Mouse (Mus musculus) midbrain, embryonic 12.5 days (tissue): ENCODE measurements around the gene Slc46a1. TPM values are rescaled to one million over a fixed set of nuclear protein-coding genes. Genes with fewer than 3 reads are reported as not detected.

ENCODE experiments used
- ATAC-seq: fragments of 200-750 bp; cut with Nextera tagmentation; 2 replicates; pipeline ENCODE4 v1.8.0; 2017; ENCODE audit warnings: low read depth, moderate TSS enrichment, moderate library complexity; ENCODE audit not compliant: low FRiP score
- H3K27ac ChIP-seq: fragments of 300-500 bp; sonication (generic); replicated peaks from 2 replicates; pipeline ENCODE4 v1.5.1; 2016; ENCODE audit warnings: mild to moderate bottlenecking
- H3K27me3 ChIP-seq: fragments of 300-500 bp; sonication (generic); 2 replicates; pipeline ENCODE4 v1.6.1; 2016; ENCODE audit warnings: mild to moderate bottlenecking
- H3K36me3 ChIP-seq: fragments of 300-500 bp; sonication (generic); 2 replicates; pipeline ENCODE4 v1.6.1; 2016
- H3K4me1 ChIP-seq: fragments of 300-500 bp; sonication (generic); 2 replicates; pipeline ENCODE4 v1.6.1; 2016
- H3K4me2 ChIP-seq: fragments of 300-500 bp; sonication (generic); replicated peaks from 2 replicates; pipeline ENCODE4 v1.6.1; 2016; ENCODE audit warnings: mild to moderate bottlenecking, moderate library complexity
- H3K4me3 ChIP-seq: fragments of 300-500 bp; sonication (generic); 2 replicates; pipeline ENCODE4 v1.5.1; 2016; ENCODE audit warnings: mild to moderate bottlenecking
- H3K9ac ChIP-seq: fragments of 300-500 bp; sonication (generic); replicated peaks from 2 replicates; pipeline ENCODE4 v1.6.1; 2016; ENCODE audit warnings: mild to moderate bottlenecking, moderate library complexity
- H3K9me3 ChIP-seq: fragments of 300-500 bp; sonication (generic); 2 replicates; pipeline ENCODE4 v1.6.1; 2016; ENCODE audit warnings: mild to moderate bottlenecking
- WGBS: fragments of 180-500 bp; shearing (Covaris S2); methylation state at CpG from one replicate; pipeline ENCODE4 v1.1.7; 2016; 5-methylcytosine and 5-hydroxymethylcytosine counted together
- polyA plus RNA-seq: library from polyadenylated mRNA; unstranded; fragments of >200 nt; fragmentation: Nextera tagmentation; extraction: Ambion mirVana; gene quantifications from 2 replicates; pipeline ENCODE4 v1.2.1, GENCODE M21; 2016

The Slc46a1 gene
- polyA plus RNA-seq, 1 experiment from 2014 or later, result 17.8 TPM

- no peak overlapping the region for H3K4me3 ChIP-seq
- no peaks in the 10 kb centered on the region for H3K36me3 ChIP-seq
- H3K4me2 ChIP-seq, result no peak overlapping the region
- H3K27me3 ChIP-seq, result no peaks in the 10 kb centered on the region
- H3K9ac ChIP-seq, result no peak overlapping the region
- 76% methylated on average over 1 of the region's 1 CpGs for whole genome bisulfite sequencing
- peaks cover 4% of the 10 kb centered on the region; the same call in 1 of the 2 replicates for H3K9me3 ChIP-seq
- ATAC-seq, result no peak
- H3K4me1 ChIP-seq, result peaks cover 12% of the 10 kb centered on the region
- no peak overlapping the region for H3K27ac ChIP-seq
Measured at GRCm38 (mm10) chr11:78461894-78462293, 3.6 kb upstream of the Slc46a1 start.

- ATAC-seq, result no peak
- Histone ChIP-seq H3K4me2 (no peak overlapping the region), H3K27me3 (no peaks in the 10 kb centered on the region), H3K9ac (no peak overlapping the region), H3K36me3 (no peaks in the 10 kb centered on the region), H3K4me1 (peaks cover 12% of the 10 kb centered on the region), H3K4me3 (no peak overlapping the region), H3K27ac (no peak overlapping the region), H3K9me3 (peaks cover 4% of the 10 kb centered on the region; the same call in 1 of the 2 replicates)
- 84% methylated on average over 5 of the region's 5 CpGs for whole genome bisulfite sequencing
Measured at GRCm38 (mm10) chr11:78462669-78463068, 2.8 kb upstream of the Slc46a1 start.

- no peak for ATAC-seq
- Histone ChIP-seq H3K36me3 (no peaks in the 10 kb centered on the region), H3K4me2 (no peak overlapping the region), H3K9ac (no peak overlapping the region), H3K4me1 (peaks cover 12% of the 10 kb centered on the region), H3K9me3 (peaks cover 4% of the 10 kb centered on the region; the same call in 1 of the 2 replicates), H3K4me3 (no peak overlapping the region), H3K27ac (no peak overlapping the region), H3K27me3 (no peaks in the 10 kb centered on the region)
- WGBS, result 73% methylated on average over 13 of the region's 13 CpGs
Measured at GRCm38 (mm10) chr11:78463286-78464036, 2.0 kb upstream of the Slc46a1 start.

- Histone ChIP-seq H3K4me3 (peak overlapping the region; percentile 77), H3K9me3 (peaks cover 4% of the 10 kb centered on the region; the same call in 1 of the 2 replicates), H3K27me3 (no peaks in the 10 kb centered on the region), H3K9ac (peak overlapping the region; percentile 84; the same call in 1 of the 2 replicates), H3K27ac (no peak overlapping the region), H3K4me1 (peaks cover 12% of the 10 kb centered on the region), H3K4me2 (peak overlapping the region; percentile 94), H3K36me3 (0 out of 2 replicates have a peak, but pooled peaks cover 3% of the 10 kb centered on the region)
- 27% methylated on average over 9 of the region's 9 CpGs for WGBS
- 0 out of 2 replicates have a peak, but pooled peaks have one; percentile 27 for ATAC-seq
Measured at GRCm38 (mm10) chr11:78465116-78465515, 381 bp upstream of the Slc46a1 start.

GRCm38 (mm10) chr11:78466242-78466912 lies 880 bp downstream of the Slc46a1 start:
- peak overlapping the region; percentile 84 for H3K9ac ChIP-seq
- H3K4me3 ChIP-seq, result peak overlapping the region; percentile 77
- 0 out of 2 replicates have a peak, but pooled peaks cover 3% of the 10 kb centered on the region for H3K36me3 ChIP-seq
- peak; percentile 27; the same call in 1 of the 2 replicates for ATAC-seq
- H3K4me1 ChIP-seq, result peaks cover 12% of the 10 kb centered on the region
- no peaks in the 10 kb centered on the region for H3K27me3 ChIP-seq
- peaks cover 4% of the 10 kb centered on the region; the same call in 1 of the 2 replicates for H3K9me3 ChIP-seq
- WGBS, result 55% methylated on average over 23 of the region's 23 CpGs
- H3K4me2 ChIP-seq, result peak overlapping the region; percentile 94
- no peak overlapping the region for H3K27ac ChIP-seq

GRCm38 (mm10) chr11:78467515-78467914 lies 2.0 kb downstream of the Slc46a1 start:
- Histone ChIP-seq H3K9ac (no peak overlapping the region), H3K4me3 (no peak overlapping the region), H3K27me3 (no peaks in the 10 kb centered on the region), H3K4me1 (peaks cover 12% of the 10 kb centered on the region), H3K36me3 (peaks cover 10% of the 10 kb centered on the region; the same call in 1 of the 2 replicates), H3K27ac (no peak overlapping the region), H3K4me2 (no peak overlapping the region), H3K9me3 (no peaks in the 10 kb centered on the region)
- no peak for ATAC-seq
- 87% methylated on average over 7 of the region's 7 CpGs for WGBS

- ATAC-seq, result no peak
Measured at GRCm38 (mm10) chr11:78467932-78468331, 2.4 kb downstream of the Slc46a1 start.

GRCm38 (mm10) chr11:78471326-78472103 lies 6.0 kb downstream of the Slc46a1 start:
- H3K4me1 ChIP-seq, result peaks cover 1% of the 10 kb centered on the region
- H3K4me2 ChIP-seq, result no peak overlapping the region
- WGBS, result 92% methylated on average over 10 of the region's 10 CpGs
- H3K4me3 ChIP-seq, result no peak overlapping the region
- no peak overlapping the region for H3K27ac ChIP-seq
- no peak overlapping the region for H3K9ac ChIP-seq
- H3K36me3 ChIP-seq, result peaks cover 32% of the 10 kb centered on the region
- H3K9me3 ChIP-seq, result no peaks in the 10 kb centered on the region
- ATAC-seq, result no peak
- H3K27me3 ChIP-seq, result no peaks in the 10 kb centered on the region

More at GRCm38 (mm10) chr11:78467932-78468331, 2.4 kb downstream of the Slc46a1 start:
- Histone ChIP-seq H3K9me3 (no peaks in the 10 kb centered on the region), H3K4me1 (peaks cover 12% of the 10 kb centered on the region), H3K4me2 (no peak overlapping the region), H3K36me3 (peaks cover 10% of the 10 kb centered on the region; the same call in 1 of the 2 replicates), H3K27ac (no peak overlapping the region), H3K27me3 (no peaks in the 10 kb centered on the region), H3K9ac (no peak overlapping the region), H3K4me3 (no peak overlapping the region)
- WGBS, result 76% methylated on average over 3 of the region's 3 CpGs

GRCm38 (mm10) chr11:78475289-78475688 lies 9.8 kb downstream of the Slc46a1 start:
- ATAC-seq, result no peak
- WGBS, result 89% methylated on average over 3 of the region's 3 CpGs
- Histone ChIP-seq H3K4me2 (no peak overlapping the region), H3K4me3 (no peak overlapping the region), H3K36me3 (peaks cover 37% of the 10 kb centered on the region), H3K27ac (no peak overlapping the region), H3K4me1 (no peaks in the 10 kb centered on the region), H3K9ac (no peak overlapping the region), H3K9me3 (no peaks in the 10 kb centered on the region), H3K27me3 (no peaks in the 10 kb centered on the region)

- H3K4me2 ChIP-seq, result no peak overlapping the region
- H3K36me3 ChIP-seq, result peaks cover 68% of the 10 kb centered on the region
- H3K9me3 ChIP-seq, result no peaks in the 10 kb centered on the region
- no peak overlapping the region for H3K9ac ChIP-seq
- ATAC-seq, result no peak
- peaks cover 19% of the 10 kb centered on the region for H3K27me3 ChIP-seq
- H3K4me3 ChIP-seq, result no peak overlapping the region
- 64% methylated on average over 7 of the region's 7 CpGs for WGBS
- no peaks in the 10 kb centered on the region for H3K4me1 ChIP-seq
- H3K27ac ChIP-seq, result no peak overlapping the region
Measured at GRCm38 (mm10) chr11:78483639-78484038, 18.1 kb downstream of the Slc46a1 start.

GRCm38 (mm10) chr11:78488168-78488567 lies 22.7 kb downstream of the Slc46a1 start:
- Histone ChIP-seq H3K9me3 (no peaks in the 10 kb centered on the region), H3K36me3 (peaks cover 31% of the 10 kb centered on the region), H3K4me2 (no peak overlapping the region), H3K4me3 (no peak overlapping the region), H3K9ac (no peak overlapping the region), H3K4me1 (peaks cover 10% of the 10 kb centered on the region; the same call in 1 of the 2 replicates), H3K27me3 (peaks cover 52% of the 10 kb centered on the region), H3K27ac (no peak overlapping the region)
- 3% methylated on average over 8 of the region's 8 CpGs for WGBS
- no peak for ATAC-seq
